Mouse (Mus musculus): ENCODE results near the gene Klhdc1. TPM values are rescaled to one million over a fixed set of nuclear protein-coding genes. Genes with fewer than 3 reads are reported as not detected.

The Klhdc1 gene
- polyA plus RNA-seq, 1 experiment from 2014 or later: 5.5 TPM

GRCm38 (mm10) chr12:69302171-69302570 lies 61.2 kb downstream of the Klhdc1 start:
- no peak overlapping the region for H3K4me2 ChIP-seq
- H3K36me3 ChIP-seq (replicated peaks): peaks cover 66% of the 10 kb centered on the region
- no peak overlapping the region for H3K4me3 ChIP-seq (replicated peaks)
- H3K9ac ChIP-seq: no peak overlapping the region
- no peaks in the 10 kb centered on the region for H3K9me3 ChIP-seq
- H3K4me1 ChIP-seq: peaks cover 19% of the 10 kb centered on the region
- WGBS: 96% methylated on average over 12 of the region's 12 CpGs
- no peaks in the 10 kb centered on the region for H3K27me3 ChIP-seq
- no peak for ATAC-seq (ENCODE audit: low FRiP score)
- no peak overlapping the region for H3K27ac ChIP-seq

GRCm38 (mm10) chr12:69304051-69304450 lies 63.1 kb downstream of the Klhdc1 start:
- no peak overlapping the region for H3K27ac ChIP-seq
- no peak overlapping the region for H3K4me2 ChIP-seq
- peaks cover 5% of the 10 kb centered on the region for H3K4me1 ChIP-seq
- no peak for ATAC-seq (ENCODE audit: low FRiP score)
- no peaks in the 10 kb centered on the region for H3K27me3 ChIP-seq
- peaks cover 84% of the 10 kb centered on the region for H3K36me3 ChIP-seq (replicated peaks)
- no peak overlapping the region for H3K9ac ChIP-seq
- no peaks in the 10 kb centered on the region for H3K9me3 ChIP-seq
- no peak overlapping the region for H3K4me3 ChIP-seq (replicated peaks)
- WGBS: 97% methylated on average over 2 of the region's 2 CpGs

GRCm38 (mm10) chr12:69306333-69306732 lies 65.4 kb downstream of the Klhdc1 start:
- no peak overlapping the region for H3K4me2 ChIP-seq
- no peak overlapping the region for H3K9ac ChIP-seq
- H3K4me1 ChIP-seq: no peaks in the 10 kb centered on the region
- 94% methylated on average over 7 of the region's 7 CpGs for WGBS
- peaks cover 95% of the 10 kb centered on the region for H3K36me3 ChIP-seq (replicated peaks)
- no peak overlapping the region for H3K4me3 ChIP-seq (replicated peaks)
- no peaks in the 10 kb centered on the region for H3K9me3 ChIP-seq
- H3K27me3 ChIP-seq: no peaks in the 10 kb centered on the region
- no peak for ATAC-seq (ENCODE audit: low FRiP score)
- H3K27ac ChIP-seq: no peak overlapping the region

- H3K36me3 ChIP-seq (replicated peaks): peaks cover 90% of the 10 kb centered on the region
- H3K4me1 ChIP-seq: no peaks in the 10 kb centered on the region
- ATAC-seq (ENCODE audit: low FRiP score): no peak
- no peaks in the 10 kb centered on the region for H3K9me3 ChIP-seq
- no peak overlapping the region for H3K9ac ChIP-seq
- H3K27me3 ChIP-seq: no peaks in the 10 kb centered on the region
- no peak overlapping the region for H3K4me2 ChIP-seq
- no peak overlapping the region for H3K27ac ChIP-seq
- WGBS: 93% methylated on average over 4 of the region's 4 CpGs
- H3K4me3 ChIP-seq (replicated peaks): no peak overlapping the region
These were observed 68.7 kb downstream of the Klhdc1 start for GRCm38 (mm10) chr12:69309659-69310058.

- H3K36me3 ChIP-seq (replicated peaks): peaks cover 73% of the 10 kb centered on the region
- no peak for ATAC-seq (ENCODE audit: low FRiP score)
- no peak overlapping the region for H3K4me2 ChIP-seq
- no peak overlapping the region for H3K27ac ChIP-seq
- no peaks in the 10 kb centered on the region for H3K9me3 ChIP-seq
- no peaks in the 10 kb centered on the region for H3K27me3 ChIP-seq
- H3K4me3 ChIP-seq (replicated peaks): no peak overlapping the region
- H3K9ac ChIP-seq: no peak overlapping the region
- H3K4me1 ChIP-seq: no peaks in the 10 kb centered on the region
These were observed 77.5 kb downstream of the Klhdc1 start for GRCm38 (mm10) chr12:69318431-69318830.

GRCm38 (mm10) chr12:69331187-69331586 lies 90.2 kb downstream of the Klhdc1 start:
- H3K36me3 ChIP-seq (replicated peaks): peaks cover 60% of the 10 kb centered on the region
- H3K4me3 ChIP-seq (replicated peaks): no peak overlapping the region
- ATAC-seq (ENCODE audit: low FRiP score): no peak
- H3K9me3 ChIP-seq: no peaks in the 10 kb centered on the region
- no peak overlapping the region for H3K27ac ChIP-seq
- no peaks in the 10 kb centered on the region for H3K4me1 ChIP-seq
- WGBS: 86% methylated on average over 3 of the region's 3 CpGs
- no peak overlapping the region for H3K9ac ChIP-seq
- H3K4me2 ChIP-seq: no peak overlapping the region
- H3K27me3 ChIP-seq: no peaks in the 10 kb centered on the region

GRCm38 (mm10) chr12:69332147-69332546 lies 91.2 kb downstream of the Klhdc1 start:
- 86% methylated on average over 1 of the region's 1 CpGs for WGBS

GRCm38 (mm10) chr12:69333547-69333946 lies 92.6 kb downstream of the Klhdc1 start:
- no peaks in the 10 kb centered on the region for H3K4me1 ChIP-seq
- H3K36me3 ChIP-seq (replicated peaks): peaks cover 63% of the 10 kb centered on the region
- no peak for ATAC-seq (ENCODE audit: low FRiP score)
- no peaks in the 10 kb centered on the region for H3K9me3 ChIP-seq
- no peak overlapping the region for H3K4me3 ChIP-seq (replicated peaks)
- 91% methylated on average over 2 of the region's 2 CpGs for WGBS
- H3K27me3 ChIP-seq: no peaks in the 10 kb centered on the region
- H3K27ac ChIP-seq: no peak overlapping the region
- no peak overlapping the region for H3K9ac ChIP-seq
- no peak overlapping the region for H3K4me2 ChIP-seq

More at GRCm38 (mm10) chr12:69332147-69332546, 91.2 kb downstream of the Klhdc1 start:
- H3K27me3 ChIP-seq: no peaks in the 10 kb centered on the region
- no peak overlapping the region for H3K4me2 ChIP-seq
- H3K27ac ChIP-seq: no peak overlapping the region
- H3K4me3 ChIP-seq (replicated peaks): no peak overlapping the region
- ATAC-seq (ENCODE audit: low FRiP score): no peak
- H3K4me1 ChIP-seq: no peaks in the 10 kb centered on the region
- no peaks in the 10 kb centered on the region for H3K9me3 ChIP-seq
- peaks cover 62% of the 10 kb centered on the region for H3K36me3 ChIP-seq (replicated peaks)
- H3K9ac ChIP-seq: no peak overlapping the region

Other genes starting within 250 kb of the Klhdc1 start
- 1,451 and 1,514 TPM in 2 replicates for gene Rps29, start 82.0 kb upstream of the Klhdc1 start, polyA plus RNA-seq (2016; fragmentation: Nextera tagmentation; extraction: Ambion mirVana)
- 29.7 and 32.0 TPM in 2 replicates for gene Lrr1, start 72.4 kb upstream of the Klhdc1 start, polyA plus RNA-seq (2016; fragmentation: Nextera tagmentation; extraction: Ambion mirVana)
- 480 and 487 TPM in 2 replicates for gene Rpl36al, start 57.1 kb upstream of the Klhdc1 start, polyA plus RNA-seq (2016; fragmentation: Nextera tagmentation; extraction: Ambion mirVana)
- gene Mgat2, start 57.0 kb upstream of the Klhdc1 start, polyA plus RNA-seq (2016; fragmentation: Nextera tagmentation; extraction: Ambion mirVana): 45.6 and 46.6 TPM in 2 replicates
- gene Gm49383, start 44.1 kb upstream of the Klhdc1 start, polyA plus RNA-seq (2016; fragmentation: Nextera tagmentation; extraction: Ambion mirVana): 38.6 and 41.0 TPM in 2 replicates
- gene Dnaaf2, start 42.7 kb upstream of the Klhdc1 start, polyA plus RNA-seq (2016; fragmentation: Nextera tagmentation; extraction: Ambion mirVana): 15.0 and 17.4 TPM in 2 replicates
- gene Gm49384, start 36.9 kb upstream of the Klhdc1 start, polyA plus RNA-seq (2016; fragmentation: Nextera tagmentation; extraction: Ambion mirVana): 31.2 and 37.9 TPM in 2 replicates
- gene Pole2, start 13.0 kb upstream of the Klhdc1 start, polyA plus RNA-seq (2016; fragmentation: Nextera tagmentation; extraction: Ambion mirVana): 26.3 and 27.1 TPM in 2 replicates
- gene Klhdc2, start 55.5 kb downstream of the Klhdc1 start, polyA plus RNA-seq (2016; fragmentation: Nextera tagmentation; extraction: Ambion mirVana): 243 and 245 TPM in 2 replicates
- gene Nemf, start 116.0 kb downstream of the Klhdc1 start, polyA plus RNA-seq (2016; fragmentation: Nextera tagmentation; extraction: Ambion mirVana): 93.3 and 98.4 TPM in 2 replicates
- gene Arf6, start 131.0 kb downstream of the Klhdc1 start, polyA plus RNA-seq (2016; fragmentation: Nextera tagmentation; extraction: Ambion mirVana): 46.8 and 54.6 TPM in 2 replicates
- gene Gm9887, start 131.3 kb downstream of the Klhdc1 start, polyA plus RNA-seq (2016; fragmentation: Nextera tagmentation; extraction: Ambion mirVana): 2.1 and 2.3 TPM in 2 replicates

All from forebrain, embryonic 12.5 days (tissue).